Mouse (Mus musculus) lung, adult 2 months (tissue): ENCODE measurements around the gene Dbh. TPM values are rescaled to one million over a fixed set of nuclear protein-coding genes. Genes with fewer than 3 reads are reported as not detected.
A peak's percentile ranks its signal among the peaks of the same experiment; 100 is the strongest.

ENCODE experiments used
- DNase-seq: peaks from one replicate; pipeline ENCODE4 v3.0.0; 2022
- H3K4me1 ChIP-seq: fragments of 200-500 bp; 2 replicates; pipeline ENCODE4 v1.6.1; 2011; ENCODE audit warnings: low read length; ENCODE audit not compliant: control insufficient read depth, insufficient read depth
- H3K4me3 ChIP-seq: fragments of 200-500 bp; replicated peaks from 2 replicates; pipeline ENCODE3; 2011; ENCODE audit warnings: low read depth, mild to moderate bottlenecking, control low read depth, low read length; ENCODE audit errors: extremely low read depth
- CTCF ChIP-seq: fragments of 200-500 bp; IDR thresholded peaks from 2 replicates; pipeline ENCODE4 v1.5.1; 2011; ENCODE audit warnings: mild to moderate bottlenecking, low read length, control low read depth; ENCODE audit not compliant: insufficient read depth
- POLR2A ChIP-seq: fragments of 200-500 bp; IDR thresholded peaks from 2 replicates; pipeline ENCODE4 v1.6.1; 2011; ENCODE audit warnings: low read depth, mild to moderate bottlenecking, control low read depth, low read length, borderline replicate concordance; ENCODE audit errors: extremely low read depth
- WGBS: fragments of 180-500 bp; shearing (Covaris S2); methylation state at CpG from one replicate; pipeline ENCODE4 v1.1.7; 2018; 5-methylcytosine and 5-hydroxymethylcytosine counted together
- polyA plus RNA-seq: library from polyadenylated mRNA; depleted of rRNA; stranded (reverse); fragments of >200 nt; gene quantifications from 2 replicates; pipeline ENCODE4 v1.2.3, GENCODE M21; 2012

Gene Dbh
- polyA plus RNA-seq, 1 experiment = 0.17 TPM

GRCm38 (mm10) chr2:27187531-27187930, 22.5 kb downstream of the Dbh start:
- no peaks in the 10 kb centered on the region for H3K4me1 ChIP-seq
- no peak overlapping the region for H3K4me3 ChIP-seq
- WGBS = 70% methylated on average over 6 of the region's 6 CpGs
- no peak for DNase-seq
- TF ChIP-seq CTCF = no peak

GRCm38 (mm10) chr2:27189994-27190393, 25.0 kb downstream of the Dbh start:
- WGBS = 79% methylated on average over 4 of the region's 4 CpGs
- Histone ChIP-seq H3K4me1 (no peaks in the 10 kb centered on the region), H3K4me3 (no peak overlapping the region)
- TF ChIP-seq CTCF = no peak
- TF ChIP-seq POLR2A = no peak
- no peak for DNase-seq

- DNase-seq = no peak
- WGBS = 43% methylated on average over 5 of the region's 5 CpGs
- no peaks in the 10 kb centered on the region; the same call in 1 of the 2 replicates for H3K4me1 ChIP-seq
Observed at GRCm38 (mm10) chr2:27198551-27199246, 33.7 kb downstream of the Dbh start.

GRCm38 (mm10) chr2:27200586-27200985, 35.6 kb downstream of the Dbh start:
- Histone ChIP-seq H3K4me1 (no peaks in the 10 kb centered on the region; the same call in 1 of the 2 replicates), H3K4me3 (no peak overlapping the region)
- 68% methylated on average over 1 of the region's 1 CpGs for whole genome bisulfite sequencing
- no peak for DNase-seq
- no peak for TF ChIP-seq CTCF
- TF ChIP-seq POLR2A = no peak

More at GRCm38 (mm10) chr2:27198551-27199246, 33.7 kb downstream of the Dbh start:
- no peak for TF ChIP-seq CTCF
- TF ChIP-seq POLR2A = no peak
- no peak overlapping the region for H3K4me3 ChIP-seq

- Histone ChIP-seq H3K4me3 (no peak overlapping the region), H3K4me1 (peaks cover 6% of the 10 kb centered on the region)
- no peak for DNase-seq
- 69% methylated on average over 10 of the region's 10 CpGs for WGBS
- TF ChIP-seq POLR2A = no peak
- no peak for TF ChIP-seq CTCF
Observed at GRCm38 (mm10) chr2:27205666-27206065, 40.6 kb downstream of the Dbh start.

- WGBS = 60% methylated on average over 15 of the region's 15 CpGs
- peaks cover 6% of the 10 kb centered on the region for H3K4me1 ChIP-seq
- DNase-seq = no peak
- H3K4me3 ChIP-seq = no peak overlapping the region
- no peak for TF ChIP-seq CTCF
- no peak for TF ChIP-seq POLR2A
Observed at GRCm38 (mm10) chr2:27206128-27206797, 41.2 kb downstream of the Dbh start.

- H3K4me1 ChIP-seq = peaks cover 6% of the 10 kb centered on the region
- no peak overlapping the region for H3K4me3 ChIP-seq
- peak; percentile 25 for DNase-seq
- TF ChIP-seq CTCF (no peak), POLR2A (no peak)
- 69% methylated on average over 5 of the region's 5 CpGs for WGBS
Observed at GRCm38 (mm10) chr2:27207126-27207525, 42.1 kb downstream of the Dbh start.

GRCm38 (mm10) chr2:27209370-27209769, 44.3 kb downstream of the Dbh start:
- H3K4me3 ChIP-seq = no peak overlapping the region
- peaks cover 6% of the 10 kb centered on the region for H3K4me1 ChIP-seq
- TF ChIP-seq CTCF = no peak
- no peak for TF ChIP-seq POLR2A
- DNase-seq = no peak
- 62% methylated on average over 9 of the region's 9 CpGs for WGBS

GRCm38 (mm10) chr2:27209816-27210215, 44.8 kb downstream of the Dbh start:
- Histone ChIP-seq H3K4me1 (peaks cover 6% of the 10 kb centered on the region), H3K4me3 (no peak overlapping the region)
- 41% methylated on average over 5 of the region's 5 CpGs for WGBS
- TF ChIP-seq CTCF (no peak), POLR2A (no peak)
- no peak for DNase-seq

GRCm38 (mm10) chr2:27210255-27210654, 45.2 kb downstream of the Dbh start:
- Histone ChIP-seq H3K4me3 (no peak overlapping the region), H3K4me1 (peaks cover 6% of the 10 kb centered on the region)
- WGBS = 52% methylated on average over 7 of the region's 7 CpGs
- TF ChIP-seq POLR2A (no peak), CTCF (peak; percentile 66)
- DNase-seq = peak; percentile 43
